Mouse (Mus musculus) liver, embryonic 15.5 days (tissue): ENCODE measurements around the gene Vrk2. TPM values are rescaled to one million over a fixed set of nuclear protein-coding genes. Genes with fewer than 3 reads are reported as not detected.

Source experiments
- ATAC-seq: fragments of 200-750 bp; cut with Nextera tagmentation; 2 replicates; pipeline ENCODE4 v1.8.0; 2017; ENCODE audit warnings: moderate number of reproducible peaks, mild to moderate bottlenecking, moderate library complexity; ENCODE audit not compliant: insufficient read depth
- H3K27ac ChIP-seq: fragments of 300-500 bp; sonication (generic); replicated peaks from 2 replicates; pipeline ENCODE4 v1.5.1; 2015; ENCODE audit warnings: mild to moderate bottlenecking, inconsistent platforms
- H3K27me3 ChIP-seq: fragments of 300-500 bp; sonication (generic); 2 replicates; pipeline ENCODE4 v1.6.1; 2015; ENCODE audit warnings: mild to moderate bottlenecking, inconsistent platforms
- H3K36me3 ChIP-seq: fragments of 300-500 bp; sonication (generic); replicated peaks from 2 replicates; pipeline ENCODE4 v1.6.1; 2015; ENCODE audit warnings: moderate library complexity, mild to moderate bottlenecking, inconsistent platforms
- H3K4me1 ChIP-seq: fragments of 300-500 bp; sonication (generic); replicated peaks from 2 replicates; pipeline ENCODE4 v1.6.1; 2015; ENCODE audit warnings: inconsistent platforms
- H3K4me2 ChIP-seq: fragments of 300-500 bp; sonication (generic); 2 replicates; pipeline ENCODE4 v1.6.1; 2015; ENCODE audit warnings: moderate library complexity, mild to moderate bottlenecking, inconsistent platforms
- H3K4me3 ChIP-seq: fragments of 300-500 bp; sonication (generic); replicated peaks from 2 replicates; pipeline ENCODE4 v1.5.1; 2015; ENCODE audit warnings: mild to moderate bottlenecking, inconsistent platforms
- H3K9ac ChIP-seq: fragments of 300-500 bp; sonication (generic); 2 replicates; pipeline ENCODE4 v1.6.1; 2015; ENCODE audit warnings: moderate library complexity, mild to moderate bottlenecking, inconsistent platforms
- H3K9me3 ChIP-seq: fragments of 300-500 bp; sonication (generic); replicated peaks from 2 replicates; pipeline ENCODE4 v1.6.1; 2016; ENCODE audit warnings: inconsistent platforms
- WGBS: fragments of 180-500 bp; shearing (Covaris S2); methylation state at CpG from one replicate; pipeline ENCODE4 v1.1.7; 2015; ENCODE audit warnings: mixed read lengths; ENCODE audit not compliant: insufficient replicate concordance; 5-methylcytosine and 5-hydroxymethylcytosine counted together
- polyA plus RNA-seq: library from polyadenylated mRNA; unstranded; fragments of >200 nt; fragmentation: Nextera tagmentation; extraction: Ambion mirVana; gene quantifications from 2 replicates; pipeline ENCODE4 v1.2.1, GENCODE M21; 2015

Vrk2 gene
- polyA plus RNA-seq, 1 experiment from 2014 or later: 23.8 TPM

- Histone ChIP-seq H3K27ac (no peak overlapping the region), H3K36me3 (0 out of 2 replicates have a peak, but pooled peaks cover 3% of the 10 kb centered on the region), H3K4me1 (peaks cover 12% of the 10 kb centered on the region), H3K9me3 (no peaks in the 10 kb centered on the region), H3K4me2 (no peak overlapping the region), H3K4me3 (no peak overlapping the region), H3K27me3 (no peaks in the 10 kb centered on the region), H3K9ac (no peak overlapping the region)
- no peak for ATAC-seq
- 79% methylated on average over 5 of the region's 5 CpGs for WGBS
These were observed 56.0 kb downstream of the Vrk2 start for GRCm38 (mm10) chr11:26537816-26538215.

- Histone ChIP-seq H3K4me2 (peak overlapping the region; percentile 29), H3K27ac (peak overlapping the region; percentile 55), H3K36me3 (peaks cover 9% of the 10 kb centered on the region; the same call in 1 of the 2 replicates), H3K4me3 (no peak overlapping the region), H3K9ac (no peak overlapping the region), H3K4me1 (peaks cover 12% of the 10 kb centered on the region), H3K27me3 (no peaks in the 10 kb centered on the region), H3K9me3 (no peaks in the 10 kb centered on the region)
- peak; percentile 86 for ATAC-seq
These were observed 60.0 kb downstream of the Vrk2 start for GRCm38 (mm10) chr11:26533828-26534119.

GRCm38 (mm10) chr11:26532994-26533827 lies 60.6 kb downstream of the Vrk2 start:
- Histone ChIP-seq H3K9ac (no peak overlapping the region), H3K36me3 (peaks cover 9% of the 10 kb centered on the region; the same call in 1 of the 2 replicates), H3K4me3 (no peak overlapping the region), H3K27me3 (no peaks in the 10 kb centered on the region), H3K27ac (peak overlapping the region; percentile 55), H3K4me1 (peaks cover 12% of the 10 kb centered on the region), H3K9me3 (no peaks in the 10 kb centered on the region), H3K4me2 (peak overlapping the region; percentile 29)
- peak; percentile 76 for ATAC-seq
- 34% methylated on average over 5 of the region's 5 CpGs for WGBS

- ATAC-seq: no peak
- WGBS: 90% methylated on average over 2 of the region's 2 CpGs
- peaks cover 23% of the 10 kb centered on the region for H3K36me3 ChIP-seq
These were observed 66.9 kb downstream of the Vrk2 start for GRCm38 (mm10) chr11:26526861-26527260.

GRCm38 (mm10) chr11:26518991-26519390 lies 74.8 kb downstream of the Vrk2 start:
- ATAC-seq: no peak
- no peak overlapping the region for H3K4me2 ChIP-seq
- no peak overlapping the region for H3K4me3 ChIP-seq
- H3K36me3 ChIP-seq: no peaks in the 10 kb centered on the region
- no peaks in the 10 kb centered on the region for H3K9me3 ChIP-seq
- H3K27me3 ChIP-seq: no peaks in the 10 kb centered on the region
- no peaks in the 10 kb centered on the region for H3K4me1 ChIP-seq
- no peak overlapping the region for H3K9ac ChIP-seq
- 0 out of 2 replicates have a peak overlapping the region, but pooled peaks have one; percentile 7 for H3K27ac ChIP-seq
- 74% methylated on average over 3 of the region's 3 CpGs for WGBS

More at GRCm38 (mm10) chr11:26526861-26527260, 66.9 kb downstream of the Vrk2 start:
- no peak overlapping the region for H3K4me3 ChIP-seq
- no peak overlapping the region for H3K27ac ChIP-seq
- H3K4me2 ChIP-seq: no peak overlapping the region
- no peak overlapping the region for H3K9ac ChIP-seq
- H3K9me3 ChIP-seq: no peaks in the 10 kb centered on the region
- no peaks in the 10 kb centered on the region for H3K4me1 ChIP-seq
- H3K27me3 ChIP-seq: no peaks in the 10 kb centered on the region

GRCm38 (mm10) chr11:26516086-26516485 lies 77.7 kb downstream of the Vrk2 start:
- H3K36me3 ChIP-seq: no peaks in the 10 kb centered on the region
- H3K4me2 ChIP-seq: no peak overlapping the region
- H3K27ac ChIP-seq: no peak overlapping the region
- ATAC-seq: no peak
- H3K27me3 ChIP-seq: no peaks in the 10 kb centered on the region
- H3K9me3 ChIP-seq: no peaks in the 10 kb centered on the region
- H3K4me3 ChIP-seq: no peak overlapping the region
- no peak overlapping the region for H3K9ac ChIP-seq
- H3K4me1 ChIP-seq: no peaks in the 10 kb centered on the region
- 61% methylated on average over 2 of the region's 2 CpGs for WGBS

GRCm38 (mm10) chr11:26513683-26514082 lies 80.1 kb downstream of the Vrk2 start:
- no peak overlapping the region for H3K9ac ChIP-seq
- H3K27me3 ChIP-seq: no peaks in the 10 kb centered on the region
- H3K4me3 ChIP-seq: no peak overlapping the region
- no peak overlapping the region for H3K27ac ChIP-seq
- H3K9me3 ChIP-seq: no peaks in the 10 kb centered on the region
- no peaks in the 10 kb centered on the region for H3K36me3 ChIP-seq
- ATAC-seq: no peak
- H3K4me1 ChIP-seq: no peaks in the 10 kb centered on the region
- H3K4me2 ChIP-seq: no peak overlapping the region

GRCm38 (mm10) chr11:26495951-26496350 lies 97.8 kb downstream of the Vrk2 start:
- no peaks in the 10 kb centered on the region for H3K27me3 ChIP-seq
- no peak overlapping the region for H3K9ac ChIP-seq
- no peak for ATAC-seq
- H3K4me2 ChIP-seq: no peak overlapping the region
- no peak overlapping the region for H3K27ac ChIP-seq
- H3K36me3 ChIP-seq: no peaks in the 10 kb centered on the region
- no peak overlapping the region for H3K4me3 ChIP-seq
- no peaks in the 10 kb centered on the region for H3K9me3 ChIP-seq
- H3K4me1 ChIP-seq: no peaks in the 10 kb centered on the region
- whole genome bisulfite sequencing: 71% methylated on average over 5 of the region's 5 CpGs

- H3K9ac ChIP-seq: no peak overlapping the region
- WGBS: 79% methylated on average over 12 of the region's 12 CpGs
- H3K36me3 ChIP-seq: peaks cover 20% of the 10 kb centered on the region
- H3K27me3 ChIP-seq: no peaks in the 10 kb centered on the region
- H3K4me1 ChIP-seq: no peaks in the 10 kb centered on the region
- no peaks in the 10 kb centered on the region for H3K9me3 ChIP-seq
- H3K27ac ChIP-seq: no peak overlapping the region
- no peak overlapping the region for H3K4me2 ChIP-seq
- ATAC-seq: no peak
- H3K4me3 ChIP-seq: no peak overlapping the region
These were observed 103.9 kb downstream of the Vrk2 start for GRCm38 (mm10) chr11:26489761-26490466.

- Histone ChIP-seq H3K9me3 (no peaks in the 10 kb centered on the region), H3K4me2 (no peak overlapping the region), H3K9ac (no peak overlapping the region), H3K4me3 (no peak overlapping the region), H3K27me3 (no peaks in the 10 kb centered on the region), H3K36me3 (peaks cover 6% of the 10 kb centered on the region; the same call in 1 of the 2 replicates), H3K27ac (no peak overlapping the region), H3K4me1 (no peaks in the 10 kb centered on the region)
- ATAC-seq: no peak
- WGBS: 84% methylated on average over 3 of the region's 3 CpGs
These were observed 112.0 kb downstream of the Vrk2 start for GRCm38 (mm10) chr11:26481691-26482242.

GRCm38 (mm10) chr11:26477037-26477739 lies 116.6 kb downstream of the Vrk2 start:
- Histone ChIP-seq H3K9me3 (no peaks in the 10 kb centered on the region), H3K27me3 (no peaks in the 10 kb centered on the region), H3K4me2 (no peak overlapping the region), H3K4me3 (no peak overlapping the region), H3K9ac (no peak overlapping the region), H3K4me1 (no peaks in the 10 kb centered on the region), H3K27ac (no peak overlapping the region), H3K36me3 (peaks cover 33% of the 10 kb centered on the region)
- WGBS: 83% methylated on average over 6 of the region's 6 CpGs
- ATAC-seq: no peak
